Mouse (Mus musculus) stomach, embryonic 14.5 days (tissue): ENCODE results near the gene Myh6. TPM values are rescaled to one million over a fixed set of nuclear protein-coding genes. Genes with fewer than 3 reads are reported as not detected.

Experiments used
- ATAC-seq: fragments of 200-750 bp; cut with Nextera tagmentation; 2 replicates; pipeline ENCODE4 v1.8.0; 2017; ENCODE audit warnings: low read depth, moderate TSS enrichment; ENCODE audit not compliant: insufficient number of reproducible peaks, insufficient read depth, low FRiP score
- H3K27ac ChIP-seq: fragments of 300-500 bp; sonication (generic); 2 replicates; pipeline ENCODE4 v1.5.1; 2014; ENCODE audit warnings: mild to moderate bottlenecking, low read length, moderate library complexity, mixed read lengths
- H3K27me3 ChIP-seq: fragments of 300-500 bp; sonication (generic); 2 replicates; pipeline ENCODE4 v1.6.1; 2014; ENCODE audit warnings: low read length, control low read depth, mixed read lengths; ENCODE audit not compliant: control insufficient read depth, insufficient read depth
- H3K36me3 ChIP-seq: fragments of 300-500 bp; sonication (generic); 2 replicates; pipeline ENCODE4 v1.6.1; 2014; ENCODE audit warnings: mild to moderate bottlenecking, control low read depth, low read length, moderate library complexity, mixed read lengths; ENCODE audit not compliant: control insufficient read depth, insufficient read depth
- H3K4me1 ChIP-seq: fragments of 300-500 bp; sonication (generic); 2 replicates; pipeline ENCODE4 v1.6.1; 2014; ENCODE audit warnings: low read length, control low read depth, mixed read lengths; ENCODE audit not compliant: control insufficient read depth, insufficient read depth
- H3K4me2 ChIP-seq: fragments of 300-500 bp; sonication (generic); replicated peaks from 2 replicates; pipeline ENCODE4 v1.6.1; 2014; ENCODE audit warnings: low read depth, low read length, control low read depth
- H3K4me3 ChIP-seq: fragments of 300-500 bp; sonication (generic); 2 replicates; pipeline ENCODE4 v1.5.1; 2014; ENCODE audit warnings: low read depth, low read length, control low read depth
- H3K9ac ChIP-seq: fragments of 300-500 bp; sonication (generic); replicated peaks from 2 replicates; pipeline ENCODE4 v1.6.1; 2014; ENCODE audit warnings: low read depth, mild to moderate bottlenecking, control low read depth, low read length, moderate library complexity, mixed read lengths
- H3K9me3 ChIP-seq: fragments of 300-500 bp; sonication (generic); 2 replicates; pipeline ENCODE4 v1.6.1; 2016; ENCODE audit warnings: low read depth, low read length, control low read depth; ENCODE audit not compliant: control insufficient read depth
- whole genome bisulfite sequencing: fragments of 180-500 bp; shearing (Covaris S2); extraction: QIAGEN DNeasy Blood & Tissue Kit; methylation state at CpG from one replicate; pipeline ENCODE4 v1.1.7; 2014; 5-methylcytosine and 5-hydroxymethylcytosine counted together
- polyA plus RNA-seq: library from polyadenylated mRNA; unstranded; fragments of >200 nt; fragmentation: Nextera tagmentation; extraction: Ambion mirVana; gene quantifications from 2 replicates; pipeline ENCODE4 v1.2.1, GENCODE M21; 2014

The Myh6 gene
- polyA plus RNA-seq, 1 experiment from 2014 or later, result 0.75 TPM

GRCm38 (mm10) chr14:54926401-54927158 lies 40.1 kb downstream of the Myh6 start:
- H3K4me2 ChIP-seq, result peak overlapping the region; percentile 86
- ATAC-seq, result peak; percentile 84
- peak overlapping the region; percentile 64 for H3K4me3 ChIP-seq
- WGBS, result under 1% methylated on average over 42 of the region's 58 CpGs
- 0 out of 2 replicates have a peak, but pooled peaks cover 4% of the 10 kb centered on the region for H3K9me3 ChIP-seq
- H3K9ac ChIP-seq, result peak overlapping the region; percentile 98
- H3K36me3 ChIP-seq, result peaks cover 4% of the 10 kb centered on the region
- H3K4me1 ChIP-seq, result peaks cover 24% of the 10 kb centered on the region
- no peaks in the 10 kb centered on the region for H3K27me3 ChIP-seq
- H3K27ac ChIP-seq, result peak overlapping the region; percentile 100

GRCm38 (mm10) chr14:54925349-54926342 lies 41.1 kb downstream of the Myh6 start, which contains the start of gene Efs:
TSS of gene Efs (minus strand) at chr14:54926126.
- Histone ChIP-seq H3K36me3 (peaks cover 13% of the 10 kb centered on the region), H3K27ac (peak within 1 kb of the TSS; percentile 100), H3K4me3 (peak within 1 kb of the TSS; percentile 64), H3K27me3 (no peaks in the 10 kb centered on the region), H3K9me3 (peaks cover 6% of the 10 kb centered on the region; the same call in 1 of the 2 replicates), H3K9ac (peak within 1 kb of the TSS; percentile 98), H3K4me1 (peaks cover 22% of the 10 kb centered on the region), H3K4me2 (peak within 1 kb of the TSS; percentile 86)
- WGBS, result 2% methylated on average over 57 of the region's 57 CpGs
- peak; percentile 29; the same call in 1 of the 2 replicates for ATAC-seq

GRCm38 (mm10) chr14:54924641-54925348 lies 41.9 kb downstream of the Myh6 start:
- ATAC-seq, result peak; percentile 51
- 14% methylated on average over 7 of the region's 7 CpGs for WGBS

GRCm38 (mm10) chr14:54920076-54920685 lies 46.5 kb downstream of the Myh6 start:
- peaks cover 54% of the 10 kb centered on the region for H3K36me3 ChIP-seq

More at GRCm38 (mm10) chr14:54924641-54925348, 41.9 kb downstream of the Myh6 start:
- Histone ChIP-seq H3K9ac (peak overlapping the region; percentile 98), H3K36me3 (peaks cover 22% of the 10 kb centered on the region), H3K27me3 (no peaks in the 10 kb centered on the region), H3K4me3 (peak overlapping the region; percentile 64), H3K4me1 (peaks cover 22% of the 10 kb centered on the region), H3K27ac (peak overlapping the region; percentile 100), H3K9me3 (peaks cover 6% of the 10 kb centered on the region; the same call in 1 of the 2 replicates), H3K4me2 (peak overlapping the region; percentile 86)

GRCm38 (mm10) chr14:54913343-54913742 lies 53.4 kb downstream of the Myh6 start:
- peak overlapping the region; percentile 86 for H3K4me3 ChIP-seq
- peaks cover 37% of the 10 kb centered on the region; the same call in 1 of the 2 replicates for H3K36me3 ChIP-seq
- no peaks in the 10 kb centered on the region for H3K9me3 ChIP-seq
- H3K27me3 ChIP-seq, result no peaks in the 10 kb centered on the region
- peak overlapping the region; percentile 82; the same call in 1 of the 2 replicates for H3K27ac ChIP-seq
- H3K4me1 ChIP-seq, result peaks cover 9% of the 10 kb centered on the region; the same call in 1 of the 2 replicates
- WGBS, result 15% methylated on average over 10 of the region's 10 CpGs
- peak overlapping the region; percentile 98 for H3K4me2 ChIP-seq
- peak; percentile 4; the same call in 1 of the 2 replicates for ATAC-seq
- peak overlapping the region; percentile 89 for H3K9ac ChIP-seq

More at GRCm38 (mm10) chr14:54920076-54920685, 46.5 kb downstream of the Myh6 start:
- Histone ChIP-seq H3K27me3 (no peaks in the 10 kb centered on the region), H3K9me3 (peaks cover 6% of the 10 kb centered on the region; the same call in 1 of the 2 replicates), H3K27ac (no peak overlapping the region), H3K4me2 (no peak overlapping the region), H3K4me3 (no peak overlapping the region), H3K9ac (no peak overlapping the region), H3K4me1 (peaks cover 11% of the 10 kb centered on the region; the same call in 1 of the 2 replicates)
- WGBS, result 88% methylated on average over 16 of the region's 16 CpGs
- ATAC-seq, result no peak

- H3K4me2 ChIP-seq, result peak within 1 kb of the TSS; percentile 98
- WGBS, result 0% methylated on average over 25 of the region's 28 CpGs
Measured at GRCm38 (mm10) chr14:54912886-54913285, 53.8 kb downstream of the Myh6 start, which contains the start of gene Slc22a17. TSS of gene Slc22a17 (minus strand) at chr14:54913132.

GRCm38 (mm10) chr14:54912109-54912850 lies 54.4 kb downstream of the Myh6 start:
- ATAC-seq, result peak; percentile 12
- Histone ChIP-seq H3K4me3 (peak overlapping the region; percentile 86), H3K27ac (peak overlapping the region; percentile 82), H3K9ac (peak overlapping the region; percentile 89), H3K4me1 (peaks cover 9% of the 10 kb centered on the region; the same call in 1 of the 2 replicates), H3K27me3 (no peaks in the 10 kb centered on the region), H3K4me2 (peak overlapping the region; percentile 98), H3K9me3 (no peaks in the 10 kb centered on the region), H3K36me3 (peaks cover 39% of the 10 kb centered on the region; the same call in 1 of the 2 replicates)
- 2% methylated on average over 56 of the region's 69 CpGs for WGBS

More at GRCm38 (mm10) chr14:54912886-54913285, 53.8 kb downstream of the Myh6 start, which contains the start of gene Slc22a17:
- H3K27me3 ChIP-seq, result no peaks in the 10 kb centered on the region
- peak within 1 kb of the TSS; percentile 89 for H3K9ac ChIP-seq
- H3K27ac ChIP-seq, result peak within 1 kb of the TSS; percentile 82
- H3K4me3 ChIP-seq, result peak within 1 kb of the TSS; percentile 86
- peak; percentile 86 for ATAC-seq
- H3K9me3 ChIP-seq, result no peaks in the 10 kb centered on the region
- peaks cover 40% of the 10 kb centered on the region; the same call in 1 of the 2 replicates for H3K36me3 ChIP-seq
- H3K4me1 ChIP-seq, result peaks cover 9% of the 10 kb centered on the region; the same call in 1 of the 2 replicates
